Mouse (Mus musculus) MEL (cell line): ENCODE measurements around the gene Tarbp2. TPM values are rescaled to one million over a fixed set of nuclear protein-coding genes. Genes with fewer than 3 reads are reported as not detected.

ENCODE experiments used
- DNase-seq: peaks from one replicate; pipeline ENCODE4 v3.0.0; 2011; ENCODE audit warnings: low read depth, low spot score
- H3K27ac ChIP-seq: 2 replicates; pipeline ENCODE4 v1.5.1; 2012; ENCODE audit warnings: low read depth, mild to moderate bottlenecking, control low read depth, low read length, moderate library complexity; ENCODE audit not compliant: control insufficient read depth
- H3K27me3 ChIP-seq, 2 experiments: fragments of 150-350 bp in 1 of 2; sonication (generic) in 1 of 2; 2 replicates each; pipeline ENCODE4 v1.6.1; 2012; ENCODE audit warnings: low read length in 2 of 2, mild to moderate bottlenecking in 2 of 2, improper control_type of control experiment in 1 of 2, moderate library complexity in 1 of 2; ENCODE audit not compliant: insufficient read depth in 2 of 2, control insufficient read depth in 1 of 2
- H3K36me3 ChIP-seq, 2 experiments: 2 replicates each; pipeline ENCODE4 v1.6.1; 2012 to 2014; ENCODE audit warnings: low read length in 2 of 2, improper control_type of control experiment in 1 of 2, inconsistent platforms in 1 of 2, mild to moderate bottlenecking in 1 of 2; ENCODE audit not compliant: insufficient read depth in 2 of 2, control insufficient read depth in 1 of 2
- H3K4me1 ChIP-seq, 2 experiments: fragments of 150-350 bp in 1 of 2; sonication (generic) in 1 of 2; 2 replicates each; pipeline ENCODE4 v1.6.1; 2012; ENCODE audit warnings: low read length in 2 of 2, improper control_type of control experiment in 1 of 2, mild to moderate bottlenecking in 1 of 2; ENCODE audit not compliant: insufficient read depth in 2 of 2, control insufficient read depth in 1 of 2
- H3K4me3 ChIP-seq, 2 experiments: fragments of 150-350 bp in 1 of 2; sonication (generic) in 1 of 2; 2 replicates each; pipeline ENCODE4 v1.5.1; 2012; ENCODE audit warnings: low read depth in 2 of 2, low read length in 2 of 2, mild to moderate bottlenecking in 2 of 2, moderate library complexity in 2 of 2, control low read depth in 1 of 2, improper control_type of control experiment in 1 of 2; ENCODE audit not compliant: control insufficient read depth in 1 of 2, insufficient read depth in 1 of 2
- H3K79me2 ChIP-seq: 2 replicates; pipeline ENCODE4 v1.6.1; 2012; ENCODE audit warnings: mild to moderate bottlenecking, low read length, moderate library complexity; ENCODE audit not compliant: control insufficient read depth, poor library complexity, insufficient read depth
- H3K9ac ChIP-seq: 2 replicates; pipeline ENCODE4 v1.6.1; 2012; ENCODE audit warnings: low read depth, mild to moderate bottlenecking, control low read depth, low read length, moderate library complexity; ENCODE audit not compliant: control insufficient read depth, poor library complexity, severe bottlenecking
- H3K9me3 ChIP-seq: fragments of 150-350 bp; sonication (generic); replicated peaks from 2 replicates; pipeline ENCODE4 v1.6.1; 2012; ENCODE audit warnings: mild to moderate bottlenecking, low read length, improper control_type of control experiment, moderate library complexity; ENCODE audit not compliant: insufficient read depth
- BHLHE40 ChIP-seq: IDR thresholded peaks from 2 replicates; pipeline ENCODE4 v1.6.1; 2012; ENCODE audit warnings: low read depth, mild to moderate bottlenecking, inconsistent platforms, low read length, improper control_type of control experiment, borderline replicate concordance
- CHD1 ChIP-seq: IDR thresholded peaks from 2 replicates; pipeline ENCODE4 v1.6.1; 2012; ENCODE audit warnings: low read depth, mild to moderate bottlenecking, inconsistent platforms, low read length, improper control_type of control experiment
- CTCF ChIP-seq, 3 experiments: IDR thresholded peaks in 2 of 3; conservative IDR thresholded peaks in 1 of 3; 2 replicates each; pipeline ENCODE4 v1.5.1; 2011 to 2012; ENCODE audit warnings: low read length in 3 of 3, low read depth in 2 of 3, mild to moderate bottlenecking in 2 of 3, improper control_type of control experiment in 1 of 3, inconsistent platforms in 1 of 3, mixed read lengths in 1 of 3, moderate library complexity in 1 of 3; ENCODE audit not compliant: control insufficient read depth in 1 of 3, insufficient read depth in 1 of 3, poor library complexity in 1 of 3, severe bottlenecking in 1 of 3
- ELF1 ChIP-seq: IDR thresholded peaks from 2 replicates; pipeline ENCODE4 v1.6.1; 2014; ENCODE audit warnings: low read depth, mild to moderate bottlenecking, inconsistent platforms, low read length, improper control_type of control experiment, moderate library complexity
- GATA1 ChIP-seq: IDR thresholded peaks from 2 replicates; pipeline ENCODE4 v1.6.1; 2011; ENCODE audit warnings: low read depth, low read length, improper control_type of control experiment
- HCFC1 ChIP-seq: IDR thresholded peaks from 2 replicates; pipeline ENCODE4 v1.6.1; 2012; ENCODE audit warnings: low read depth, mild to moderate bottlenecking, inconsistent platforms, low read length, improper control_type of control experiment, moderate library complexity
- MEF2A ChIP-seq: IDR thresholded peaks from 2 replicates; pipeline ENCODE4 v1.6.1; 2014; ENCODE audit warnings: low read depth, mild to moderate bottlenecking, inconsistent platforms, low read length, improper control_type of control experiment; ENCODE audit not compliant: poor library complexity, insufficient replicate concordance, severe bottlenecking; ENCODE audit errors: extremely low read depth
- MXI1 ChIP-seq: IDR thresholded peaks from 2 replicates; pipeline ENCODE4 v1.6.1; 2011; ENCODE audit warnings: mild to moderate bottlenecking, low read depth, low read length, improper control_type of control experiment
- MYC ChIP-seq: IDR thresholded peaks from 2 replicates; pipeline ENCODE4 v1.6.1; 2011; ENCODE audit warnings: low read depth, mild to moderate bottlenecking, low read length, improper control_type of control experiment, moderate library complexity
- NELFE ChIP-seq: IDR thresholded peaks from 2 replicates; pipeline ENCODE4 v1.6.1; 2011; ENCODE audit warnings: low read depth, low read length, improper control_type of control experiment
- NRF1 ChIP-seq: IDR thresholded peaks from 2 replicates; pipeline ENCODE4 v1.6.1; 2014; ENCODE audit warnings: low read depth, mild to moderate bottlenecking, inconsistent platforms, low read length, improper control_type of control experiment, moderate library complexity; ENCODE audit not compliant: poor library complexity, insufficient read depth, severe bottlenecking
- POLR2AphosphoS2 ChIP-seq: IDR thresholded peaks from 2 replicates; pipeline ENCODE4 v1.6.1; 2011; ENCODE audit warnings: low read length, improper control_type of control experiment
- POLR2AphosphoS5 ChIP-seq: IDR thresholded peaks from 2 replicates; pipeline ENCODE4 v1.6.1; 2012; ENCODE audit warnings: low read depth, borderline replicate concordance, mild to moderate bottlenecking, inconsistent platforms, low read length, moderate library complexity, mixed read lengths
- TAL1 ChIP-seq: IDR thresholded peaks from 2 replicates; pipeline ENCODE4 v1.6.1; 2012; ENCODE audit warnings: mild to moderate bottlenecking, inconsistent platforms, low read length, moderate library complexity, mixed read lengths
- USF1 ChIP-seq: IDR thresholded peaks from 2 replicates; pipeline ENCODE4 v1.6.1; 2014; ENCODE audit warnings: low read depth, mild to moderate bottlenecking, inconsistent platforms, low read length, improper control_type of control experiment, moderate library complexity
- USF2 ChIP-seq, 2 experiments: IDR thresholded peaks; 2 replicates each; pipeline ENCODE4 v1.6.1; 2011 to 2012; ENCODE audit warnings: improper control_type of control experiment in 2 of 2, low read length in 2 of 2, borderline replicate concordance in 1 of 2, inconsistent platforms in 1 of 2, low read depth in 1 of 2, mild to moderate bottlenecking in 1 of 2; ENCODE audit not compliant: insufficient read depth in 1 of 2
- ZC3H11A ChIP-seq: IDR thresholded peaks from 2 replicates; pipeline ENCODE4 v1.6.1; 2012; ENCODE audit warnings: low read depth, mild to moderate bottlenecking, inconsistent platforms, low read length, improper control_type of control experiment
- ZKSCAN1 ChIP-seq: IDR thresholded peaks from 2 replicates; pipeline ENCODE4 v1.6.1; 2012; ENCODE audit warnings: low read depth, mild to moderate bottlenecking, inconsistent platforms, low read length, improper control_type of control experiment, moderate library complexity
- ZMIZ1 ChIP-seq: IDR thresholded peaks from 2 replicates; pipeline ENCODE4 v1.6.1; 2012; ENCODE audit warnings: low read depth, mild to moderate bottlenecking, inconsistent platforms, low read length, improper control_type of control experiment, moderate library complexity
- ZNF384 ChIP-seq: IDR thresholded peaks from 2 replicates; pipeline ENCODE4 v1.6.1; 2012; ENCODE audit warnings: low read depth, mild to moderate bottlenecking, inconsistent platforms, low read length, improper control_type of control experiment
- polyA plus RNA-seq, 2 experiments: library from polyadenylated mRNA; stranded (reverse) in 1 of 2; unstranded in 1 of 2; fragments of >175 nt in 1 of 2; fragments of >200 nt in 1 of 2; gene quantifications; 2 replicates each; pipeline versions ENCODE4 v1.2.1 to v1.2.4; 2012; ENCODE audit warnings: low replicate concordance in 2 of 2, low read depth in 1 of 2; ENCODE audit not compliant: insufficient read length in 2 of 2, insufficient read depth in 1 of 2, missing spikeins in 1 of 2
- total RNA-seq: library from RNA; depleted of rRNA; stranded (reverse); fragments of 300-350 nt; gene quantifications from 2 replicates; pipeline ENCODE4 v1.2.3, GENCODE M21; 2012

The Tarbp2 gene
- total and polyA plus RNA-seq, 3 experiments, result 155 to 182 TPM; not detected in 1

DNA sequence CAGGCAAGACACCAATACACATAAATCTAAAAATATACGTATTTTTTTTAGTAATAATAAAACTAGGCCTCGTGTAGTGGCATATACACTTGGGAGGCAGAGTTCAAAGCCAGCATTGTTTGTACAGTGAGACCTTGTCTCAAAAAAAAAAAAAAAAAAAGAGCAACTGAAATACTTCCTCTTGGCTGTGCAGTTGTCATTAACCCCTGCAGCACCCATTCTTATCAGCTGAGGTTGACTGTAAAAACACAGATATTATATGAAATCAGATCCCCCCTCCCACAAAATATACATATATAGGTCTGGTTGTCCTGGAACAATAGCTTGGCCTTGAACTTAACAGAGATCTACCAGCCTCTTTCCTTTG lies 11.5 kb upstream of the Tarbp2 start (continued):
- TF ChIP-seq NELFE (no peak), HCFC1 (peak; percentile 50; the same call in 1 of the 2 replicates), ZC3H11A (no peak), ELF1 (no peak), POLR2AphosphoS5 (no peak), ZNF384 (peak; percentile 99), MEF2A (no peak), MYC (peak; percentile 27; the same call in 1 of the 2 replicates), USF1 (no peak), NRF1 (no peak), CTCF (IDR thresholded peaks at IDR 0.05 in 2 of 3, conservative IDR thresholded peaks at IDR 0.05 in 1 of 3; ENCODE audit: control insufficient read depth in 1 of 3, insufficient read depth in 1 of 3, low read depth in 2 of 3, low read length in 3 of 3, poor library complexity in 1 of 3, severe bottlenecking in 1 of 3) (no peak), CHD1 (no peak), GATA1 (peak; percentile 96), POLR2AphosphoS2 (no peak), TAL1 (peak; percentile 60), ZMIZ1 (no peak), USF2 (IDR thresholded peaks at IDR 0.05; ENCODE audit: borderline replicate concordance in 1 of 2, insufficient read depth in 1 of 2, low read depth in 1 of 2, low read length in 2 of 2) (no peak), MXI1 (no peak)

- Histone ChIP-seq H3K36me3 (peaks cover 7 to 14% of the 10 kb centered on the region in 2 experiments), H3K9ac (no peak overlapping the region), H3K4me1 (peaks cover 7 to 26% of the 10 kb centered on the region in 2 experiments), H3K79me2 (no peaks in the 10 kb centered on the region), H3K27me3 (no peaks in the 10 kb centered on the region), H3K9me3 (no peaks in the 10 kb centered on the region), H3K27ac (no peak overlapping the region), H3K4me3 (no peak overlapping the region)
- DNase-seq, result no peak
- TF ChIP-seq NELFE (0 out of 2 replicates have a peak, but pooled peaks have one; percentile 14), ZMIZ1 (0 out of 2 replicates have a peak, but pooled peaks have one; percentile 20), ZKSCAN1 (0 out of 2 replicates have a peak, but pooled peaks have one; percentile 2), POLR2AphosphoS2 (peak; percentile 76; the same call in 1 of the 2 replicates), BHLHE40 (no peak)
Observed at GRCm38 (mm10) chr15:102506864-102507263, 11.1 kb upstream of the Tarbp2 start.
